Mouse (Mus musculus) gastrocnemius, postnatal 10 days (tissue): Measurements from ENCODE around the gene Foxe3. TPM values are rescaled to one million over a fixed set of nuclear protein-coding genes. Genes with fewer than 3 reads are reported as not detected.

Experiments used
- DNase-seq: peaks from one replicate; pipeline ENCODE4 v3.0.0; 2021; ENCODE audit warnings: mixed read lengths
- total RNA-seq, 2 experiments: library from RNA; stranded (reverse); gene quantifications; 2 replicates each; pipeline ENCODE4 v1.2.3; 2021

Foxe3 gene
- total RNA-seq, 2 experiments from 2014 or later, result not detected

DNA sequence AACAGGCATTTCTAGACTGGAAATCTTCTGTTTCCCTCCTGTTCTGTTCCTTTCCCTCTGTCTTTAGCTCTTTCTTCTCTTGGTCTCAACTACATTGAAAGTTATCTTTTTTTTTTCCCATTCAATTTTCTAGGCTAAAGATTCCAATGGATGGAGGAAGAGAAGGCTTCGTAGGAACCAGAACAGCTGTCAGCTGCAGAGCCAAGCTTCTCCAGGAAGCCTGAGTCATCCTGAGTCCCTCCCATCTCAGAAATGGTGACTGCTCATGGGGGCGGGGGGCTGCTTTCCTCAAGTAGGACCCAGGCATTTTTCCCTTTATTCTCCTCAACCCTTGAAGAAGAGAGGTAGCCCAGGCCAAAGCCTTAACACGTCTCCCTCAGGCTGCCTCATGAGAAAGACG lies 9.8 kb downstream of the Foxe3 start:
- no peak for DNase-seq

DNA sequence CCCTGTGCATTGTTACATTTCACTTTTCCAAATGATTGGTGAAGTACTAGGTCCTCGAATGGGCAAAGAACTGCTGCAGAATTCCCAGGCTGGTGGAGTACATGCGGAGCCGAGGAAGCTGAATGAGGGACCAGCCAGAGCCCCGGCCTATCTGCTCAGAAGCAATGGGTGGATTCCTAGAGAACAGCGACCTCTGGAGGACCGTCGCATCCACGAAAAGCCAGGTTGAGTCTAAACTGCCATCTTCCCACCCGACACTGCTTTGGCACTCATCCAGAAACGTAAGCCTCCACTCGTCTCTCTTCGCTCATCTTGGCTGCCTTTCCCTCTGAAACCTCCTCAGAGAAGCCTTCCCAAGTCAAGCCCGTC lies 12.2 kb downstream of the Foxe3 start:
- peak; percentile 54 for DNase-seq

DNA sequence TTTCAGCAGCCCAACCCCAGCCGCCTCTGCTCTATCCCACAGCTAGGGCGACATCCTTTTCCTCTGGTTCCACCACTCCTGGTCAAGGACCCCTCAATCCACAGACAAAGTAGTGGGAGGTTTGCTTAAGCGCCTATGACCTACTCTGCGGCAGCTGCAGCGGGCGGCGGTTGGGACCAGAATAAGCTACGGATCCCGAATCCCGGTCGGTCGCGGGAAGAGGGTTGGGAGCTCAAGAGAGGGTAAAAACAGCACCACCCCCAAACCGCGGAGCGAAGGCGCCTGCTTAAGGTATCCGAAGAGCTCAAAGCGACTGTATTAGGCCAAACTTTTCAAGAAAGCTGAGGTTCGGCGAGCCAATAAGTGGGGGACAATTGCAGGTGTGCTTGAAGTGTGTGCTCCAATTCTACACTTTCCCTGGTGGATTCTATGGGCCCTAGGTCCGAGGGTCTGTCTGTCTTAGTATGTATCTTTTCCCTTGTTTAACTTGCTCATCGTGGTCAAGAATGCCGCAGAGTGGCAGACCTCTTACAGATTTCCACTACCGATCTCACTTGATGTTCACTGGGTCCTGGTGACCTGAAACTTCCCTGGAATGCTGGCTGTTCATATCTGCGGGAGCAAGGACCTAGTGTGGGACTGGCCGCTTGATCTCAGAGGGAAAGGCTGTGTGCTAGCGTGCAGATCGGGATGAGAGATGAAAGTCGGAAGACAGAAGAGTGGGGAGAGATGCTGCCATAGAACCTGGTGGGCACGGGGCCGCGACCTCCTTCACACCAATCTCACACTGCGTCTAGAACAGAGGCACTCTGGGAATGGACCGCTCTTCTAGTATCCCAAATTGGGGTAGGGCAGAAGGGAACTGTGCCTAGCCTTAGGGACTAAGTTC lies 12.9 kb downstream of the Foxe3 start:
- DNase-seq, result no peak

DNA sequence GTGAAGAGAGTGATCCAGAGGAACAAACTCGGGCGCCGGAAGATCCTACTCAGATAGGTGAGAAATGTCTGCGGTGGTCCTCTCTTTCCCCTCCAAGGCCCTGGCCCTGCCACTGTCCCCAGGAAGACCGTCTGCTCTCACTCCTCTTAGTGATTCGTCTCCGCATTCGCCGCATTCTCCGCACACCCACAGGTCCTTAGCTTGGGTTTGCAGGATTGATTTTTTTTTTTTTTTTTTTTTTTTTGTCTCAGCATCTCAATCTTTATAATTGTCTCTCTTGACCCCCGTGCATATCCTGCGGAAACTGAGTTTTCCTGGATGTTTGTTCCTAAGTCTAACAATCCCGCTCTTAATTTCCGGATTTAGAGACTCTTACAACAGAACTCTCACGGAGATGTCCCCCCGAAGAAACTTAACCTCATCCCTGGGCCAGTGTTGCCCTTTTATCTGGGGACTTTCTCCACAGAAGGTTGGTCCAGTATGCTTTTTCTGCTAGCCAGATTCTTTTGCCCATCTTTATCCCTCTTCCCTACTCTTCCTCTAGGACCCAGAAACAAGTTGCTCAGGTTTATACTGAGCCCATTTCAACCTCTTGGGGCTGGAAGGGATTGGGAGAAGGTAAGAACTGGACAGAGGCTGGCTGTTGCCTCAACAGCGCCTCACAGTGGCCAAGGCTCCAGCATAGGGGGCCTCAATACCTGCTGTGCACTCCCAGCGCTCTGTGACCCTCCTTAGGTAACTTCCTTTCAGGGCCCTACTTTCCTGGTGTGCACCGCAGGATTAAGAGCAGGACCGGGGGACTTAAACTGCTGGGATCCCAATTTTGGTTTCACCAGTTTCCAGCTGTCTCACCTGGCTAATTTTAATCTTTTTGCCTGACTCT lies 16.0 kb downstream of the Foxe3 start:
- DNase-seq, result peak; percentile 41

DNA sequence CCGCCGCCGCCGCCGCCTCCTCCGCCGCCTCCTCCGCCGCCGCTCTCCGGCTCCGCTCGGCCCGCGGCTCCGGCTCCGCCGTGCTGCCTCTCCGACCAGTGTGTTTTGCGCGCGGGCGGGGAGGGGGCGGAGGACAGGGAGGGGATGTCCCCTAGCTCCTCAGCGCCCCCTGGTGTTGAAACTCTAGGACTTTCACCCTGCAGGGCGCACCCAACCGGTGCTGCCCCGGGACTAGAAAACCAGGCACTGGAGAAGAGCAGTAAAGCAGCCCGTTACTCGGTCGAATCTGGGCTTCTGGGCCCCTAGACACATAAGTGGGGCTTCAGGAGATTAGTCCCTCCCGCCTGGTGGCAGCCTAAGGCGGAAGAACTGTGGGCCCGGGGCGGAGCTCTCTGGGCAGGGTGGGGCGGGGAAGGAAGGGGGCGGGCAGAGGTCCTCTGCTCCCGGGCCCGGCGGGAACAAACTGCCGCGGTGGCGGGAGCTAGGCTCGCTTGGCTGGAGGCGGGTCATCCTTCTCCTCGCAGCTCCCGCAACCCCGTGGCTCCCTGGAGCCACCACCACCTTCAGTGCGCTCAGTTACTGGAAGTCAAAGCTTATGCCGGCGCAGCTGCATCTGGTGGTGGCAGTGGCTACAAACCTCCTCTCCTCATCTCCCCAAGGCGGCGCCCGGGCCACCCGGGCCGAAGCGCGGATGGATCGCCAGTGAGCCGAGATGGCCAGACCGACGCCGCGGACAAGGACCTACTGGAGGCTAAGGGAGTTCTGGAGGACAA lies 16.8 kb downstream of the Foxe3 start, which contains the start of gene Foxd2:
Gene Foxd2 (minus strand): TSS at position 45 of the 773 bp plus-strand sequence.
- DNase-seq, result peak; percentile 96

DNA sequence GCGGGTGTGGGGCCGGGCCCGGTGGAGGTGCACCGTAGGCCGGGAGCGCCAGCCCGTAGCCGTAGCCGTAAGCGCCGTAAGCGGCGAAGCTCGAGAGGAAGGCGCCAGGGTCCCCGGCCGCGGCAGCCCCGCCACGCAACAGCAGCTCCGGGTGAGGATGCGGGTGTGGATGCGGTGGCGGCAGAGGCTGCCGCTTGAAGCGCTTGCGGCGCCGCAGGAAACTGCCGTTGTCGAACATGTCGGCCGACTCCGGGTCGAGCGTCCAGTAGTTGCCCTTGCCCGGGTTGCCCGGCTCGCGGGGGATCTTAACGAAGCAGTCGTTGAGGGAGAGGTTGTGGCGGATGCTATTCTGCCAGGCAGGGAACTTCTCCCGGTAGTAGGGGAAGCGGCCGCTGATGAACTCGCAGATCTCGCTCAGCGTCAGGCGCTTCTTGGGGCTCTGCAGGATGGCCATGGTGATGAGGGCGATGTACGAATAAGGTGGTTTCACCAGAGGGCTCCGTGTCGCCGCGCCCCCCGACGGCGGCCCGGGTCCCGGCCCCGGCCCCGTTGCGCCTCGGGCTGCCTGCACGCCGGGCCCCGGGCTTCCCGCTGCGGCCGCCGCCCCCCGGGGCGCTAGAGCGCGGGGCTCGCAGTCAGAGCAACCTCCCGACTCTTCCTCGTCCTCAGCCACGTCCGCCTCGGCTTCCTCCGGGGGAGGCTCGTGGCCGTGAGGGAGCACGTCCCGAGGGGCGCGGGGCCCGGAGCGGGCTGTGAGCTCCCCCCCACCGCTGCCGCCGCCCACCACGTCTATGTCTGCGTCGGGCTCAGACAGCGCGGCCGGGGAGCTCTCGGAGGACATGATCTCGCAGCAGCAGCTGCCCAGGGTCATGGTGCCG lies 17.6 kb downstream of the Foxe3 start:
- DNase-seq, result peak; percentile 38

DNA sequence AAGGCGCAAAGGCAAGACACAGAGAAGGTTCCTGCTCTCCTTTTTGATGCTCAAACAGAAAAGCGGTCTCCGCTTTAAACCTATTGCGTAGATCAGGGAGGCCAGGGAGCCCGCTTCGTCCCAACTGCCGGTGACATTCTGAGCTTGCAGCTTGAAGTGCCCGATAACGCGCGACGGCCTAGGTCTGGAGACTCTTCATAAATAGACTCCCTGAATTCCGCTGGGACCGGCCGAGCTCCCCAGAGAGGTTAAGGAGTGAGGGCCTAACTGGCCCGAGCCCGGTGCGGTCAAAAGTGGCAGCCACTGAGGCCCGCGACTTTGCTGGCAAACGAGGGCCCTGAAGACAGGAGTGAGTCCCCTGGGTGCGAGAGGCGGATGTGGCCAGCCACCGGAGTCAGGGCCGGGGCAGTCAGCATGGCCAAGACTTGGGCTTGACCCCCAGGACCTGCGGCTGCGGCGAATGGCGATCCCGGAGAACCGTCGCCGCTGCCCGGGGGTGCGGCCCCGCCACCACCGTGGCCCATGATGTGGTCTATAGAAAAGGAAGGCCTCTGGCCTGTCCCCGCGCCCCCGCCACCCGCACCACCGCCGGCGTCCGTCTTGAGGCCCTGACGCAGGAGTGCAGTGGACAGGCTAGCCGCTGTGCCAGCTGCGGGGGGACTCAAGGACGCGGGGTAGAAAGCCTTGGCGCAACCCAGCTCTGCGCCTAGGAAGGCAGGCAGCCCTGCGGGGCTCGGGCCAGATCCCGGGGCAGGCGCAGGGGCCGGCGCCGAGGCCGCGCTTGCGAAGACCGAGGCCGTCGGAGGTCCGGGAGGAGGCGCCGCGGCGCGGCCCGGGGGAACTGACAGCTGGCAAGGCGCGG lies 18.5 kb downstream of the Foxe3 start:
- peak; percentile 19 for DNase-seq

DNA sequence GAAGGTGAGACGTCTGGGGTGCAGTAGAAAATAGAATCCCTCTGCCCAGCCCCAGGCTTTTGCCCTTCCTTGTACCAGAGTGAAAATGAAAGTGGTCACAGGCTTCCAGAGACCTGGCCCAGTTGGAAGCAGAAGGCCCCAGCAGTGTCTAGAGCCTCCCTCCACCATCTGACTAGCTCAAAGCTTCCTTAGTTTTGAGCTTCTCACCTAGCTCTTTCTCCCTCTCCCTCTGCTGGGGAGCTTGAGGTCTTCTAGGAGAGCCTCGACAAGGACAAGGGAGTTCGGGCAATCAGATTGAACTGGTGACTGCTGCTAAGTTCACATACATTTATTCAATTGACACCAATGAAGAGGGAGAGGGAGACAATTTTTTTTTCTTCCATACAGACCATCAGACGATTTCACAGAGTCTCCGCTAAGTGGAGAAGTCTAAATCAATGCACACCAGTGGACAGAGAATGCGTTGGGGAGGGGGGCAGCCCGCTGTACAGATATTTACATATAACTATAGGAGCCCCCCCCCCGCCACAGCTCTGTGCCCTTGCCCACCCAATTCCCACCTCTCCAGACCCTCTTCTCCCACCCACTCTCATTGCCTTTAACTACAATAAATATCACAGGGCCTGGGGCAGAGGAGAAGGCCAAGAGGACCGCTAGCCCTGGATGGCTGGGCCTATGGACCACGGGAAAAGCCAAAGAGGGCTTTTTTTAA lies 19.7 kb downstream of the Foxe3 start:
- no peak for DNase-seq

DNA sequence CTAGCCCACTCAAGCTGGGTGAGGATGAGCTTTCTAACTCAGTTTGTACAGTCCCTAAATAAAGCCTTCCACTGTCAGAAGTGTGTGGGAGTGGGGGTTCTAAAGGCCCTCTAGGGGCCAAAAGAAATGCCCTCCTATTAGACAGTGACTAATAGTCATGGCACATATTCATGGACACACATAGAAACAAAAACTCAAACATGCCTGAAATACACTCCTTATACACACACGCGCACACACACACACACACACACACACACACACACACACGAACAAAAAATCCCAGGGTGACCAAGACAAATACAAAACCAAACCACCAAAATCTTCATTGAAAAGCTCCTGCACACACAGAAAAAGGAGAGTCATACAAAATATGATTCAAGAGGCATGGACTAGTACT lies 20.3 kb downstream of the Foxe3 start:
- DNase-seq, result no peak

DNA sequence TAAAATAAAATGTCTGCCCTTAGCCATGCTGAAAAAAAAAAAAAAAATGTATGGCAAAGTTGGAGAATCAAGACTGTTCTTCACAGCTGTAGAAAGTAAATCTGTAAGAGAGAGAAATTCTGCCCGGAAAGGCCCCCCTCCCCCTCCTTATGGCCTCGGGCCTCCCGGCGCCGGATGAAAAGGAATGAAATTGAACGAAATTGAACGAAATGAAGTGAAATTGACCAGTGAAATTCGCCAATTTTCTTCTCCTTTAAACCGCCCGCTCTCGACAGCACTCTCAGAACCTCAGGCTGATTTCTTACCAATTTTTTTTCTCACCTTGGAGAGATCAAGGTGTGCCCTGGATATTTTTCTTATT lies 22.4 kb downstream of the Foxe3 start:
- no peak for DNase-seq

DNA sequence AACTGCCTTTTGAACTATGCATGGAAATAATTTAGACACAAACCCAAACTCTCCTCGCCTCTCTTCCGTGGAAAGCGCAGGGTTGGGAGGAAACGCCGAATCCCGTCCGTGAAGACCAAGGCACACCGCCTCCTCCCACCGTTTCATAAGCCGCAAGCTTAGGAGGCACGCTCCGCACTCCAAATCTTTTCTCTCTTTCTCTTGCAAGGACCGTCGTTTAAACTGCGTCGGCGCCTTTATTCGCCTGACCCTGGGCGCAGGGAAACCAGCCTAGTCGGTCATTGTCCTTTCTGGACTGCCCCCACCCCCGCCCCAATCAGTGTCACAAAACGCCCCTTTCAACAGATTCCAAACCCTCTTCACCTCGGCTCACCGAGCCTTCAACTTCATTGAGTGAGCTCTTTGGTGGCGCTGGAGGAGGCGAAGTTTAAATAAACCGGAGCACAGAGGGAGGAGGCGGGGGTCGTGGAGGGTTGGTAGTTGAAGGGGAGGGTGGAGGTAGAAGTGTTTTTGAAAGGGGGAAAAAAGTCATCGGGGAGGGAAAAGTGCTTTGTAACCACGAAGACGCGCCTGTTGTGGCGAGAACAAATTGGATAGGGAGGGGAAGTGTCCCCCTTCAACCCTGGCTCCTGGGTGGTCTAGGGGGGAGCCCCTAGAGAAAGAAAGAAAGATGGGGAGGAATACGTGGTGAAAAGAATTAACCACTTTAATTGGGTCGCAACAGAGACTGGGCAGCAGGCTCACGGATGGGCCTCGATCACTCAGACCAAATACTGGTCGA lies 23.0 kb downstream of the Foxe3 start:
- DNase-seq, result no peak

DNA sequence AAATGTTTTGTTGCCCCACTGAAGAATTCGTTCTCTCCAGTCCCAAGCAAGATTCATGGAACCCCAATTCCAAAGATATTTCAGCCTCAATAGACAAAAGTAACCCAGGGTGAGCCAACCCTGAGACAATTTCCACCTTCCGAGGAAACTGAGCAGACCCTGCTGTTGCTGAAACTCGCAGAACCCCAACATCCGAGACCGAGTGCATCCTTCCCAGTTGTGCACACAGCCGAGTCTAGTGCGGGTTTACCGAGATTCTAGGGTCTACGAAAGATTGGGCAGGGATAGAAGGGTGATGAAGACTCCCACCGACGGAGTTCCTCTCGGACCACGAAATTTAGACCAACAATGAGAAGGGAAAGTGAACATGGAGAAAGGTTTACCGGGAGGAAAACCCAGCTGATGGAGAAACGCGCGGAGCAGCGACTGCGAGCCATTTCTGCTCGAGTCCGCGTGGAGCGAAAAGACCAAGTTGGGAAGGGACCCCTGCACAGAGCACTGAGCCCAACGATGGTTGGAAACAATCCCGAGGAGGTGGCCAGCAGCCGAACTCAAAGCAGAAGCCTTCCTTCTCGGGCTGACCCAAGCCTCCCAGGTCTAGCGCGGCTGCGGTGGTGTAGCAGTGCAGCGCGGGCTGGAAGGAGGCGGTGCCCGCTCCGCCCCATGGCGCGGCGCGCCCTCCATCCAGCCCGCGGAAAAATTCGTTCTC lies 24.0 kb downstream of the Foxe3 start:
- peak; percentile 20 for DNase-seq

DNA sequence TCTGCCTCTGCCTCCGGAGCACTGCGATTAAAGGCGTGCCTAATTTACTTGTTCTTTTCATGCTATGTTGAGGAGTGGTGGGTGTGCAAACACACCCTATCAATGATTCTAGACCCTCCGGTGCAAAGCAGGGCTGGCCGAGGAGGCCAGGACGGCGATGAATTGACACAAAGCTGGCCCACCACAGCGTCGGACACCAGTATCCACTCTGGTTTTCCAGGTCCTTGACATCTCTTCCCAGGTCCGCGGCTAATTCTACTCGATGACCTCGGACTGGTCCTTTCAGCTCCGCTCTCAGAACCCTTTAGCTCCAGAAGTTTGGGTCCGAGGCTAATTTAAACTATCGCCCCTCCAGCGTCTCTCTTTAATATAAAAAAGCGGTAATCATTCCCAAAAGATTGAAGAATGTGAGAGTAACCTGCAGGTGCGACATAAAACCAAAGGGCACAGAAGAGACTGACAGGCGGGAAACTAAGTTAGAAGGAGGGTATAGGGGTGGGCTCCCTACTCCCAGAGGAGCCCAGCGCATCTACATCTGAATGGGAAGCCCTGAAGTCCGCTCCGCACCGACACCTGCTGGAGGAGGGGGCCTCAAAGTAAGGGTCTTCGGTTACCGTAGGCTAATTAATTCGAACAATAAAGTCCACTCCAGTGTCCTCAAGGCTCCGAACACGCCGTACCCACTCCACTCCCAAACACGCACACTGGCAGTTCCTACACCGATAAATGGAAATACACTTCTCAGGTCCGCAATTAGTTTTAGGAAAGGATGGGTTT lies 24.8 kb downstream of the Foxe3 start:
- DNase-seq, result no peak

DNA sequence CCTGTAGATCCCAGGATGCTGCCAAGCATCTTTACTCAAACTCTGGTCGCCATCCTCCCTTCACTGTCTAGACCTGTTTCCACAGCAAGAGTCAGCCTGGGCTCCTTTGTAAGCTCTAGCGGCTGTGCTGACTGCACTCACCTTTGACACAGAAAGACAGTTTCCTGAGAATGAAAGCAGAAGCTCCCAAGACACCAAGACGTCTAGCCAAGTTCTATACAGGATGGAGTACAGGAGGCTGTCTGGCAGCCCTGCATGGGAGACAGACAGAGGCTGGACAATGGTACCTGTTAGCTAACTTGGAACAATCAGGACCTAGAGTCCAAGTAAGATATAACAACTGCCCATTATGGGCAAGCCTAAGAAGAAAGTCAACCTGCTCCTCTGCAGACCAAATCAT lies 25.9 kb downstream of the Foxe3 start:
- no peak for DNase-seq

DNA sequence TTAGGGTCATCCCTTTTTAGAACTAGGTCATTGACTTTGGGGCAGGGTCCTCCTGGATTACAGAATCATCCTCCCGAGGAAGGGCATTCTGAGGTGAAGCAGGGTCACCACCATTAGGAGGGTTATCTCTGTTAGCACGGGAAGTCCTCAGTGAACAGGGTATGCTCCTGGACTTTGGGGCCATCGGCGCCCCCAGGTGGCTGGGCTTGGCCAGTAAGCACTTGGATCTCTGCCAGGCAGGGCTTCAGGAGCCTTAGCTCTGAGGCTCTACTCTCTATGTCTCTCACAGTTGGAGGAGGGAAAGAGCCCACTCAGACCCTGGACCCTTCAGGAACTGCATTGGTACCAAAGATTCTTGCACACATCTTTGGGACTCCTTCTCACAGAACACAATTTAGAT lies 28.0 kb downstream of the Foxe3 start:
- peak; percentile 50 for DNase-seq

DNA sequence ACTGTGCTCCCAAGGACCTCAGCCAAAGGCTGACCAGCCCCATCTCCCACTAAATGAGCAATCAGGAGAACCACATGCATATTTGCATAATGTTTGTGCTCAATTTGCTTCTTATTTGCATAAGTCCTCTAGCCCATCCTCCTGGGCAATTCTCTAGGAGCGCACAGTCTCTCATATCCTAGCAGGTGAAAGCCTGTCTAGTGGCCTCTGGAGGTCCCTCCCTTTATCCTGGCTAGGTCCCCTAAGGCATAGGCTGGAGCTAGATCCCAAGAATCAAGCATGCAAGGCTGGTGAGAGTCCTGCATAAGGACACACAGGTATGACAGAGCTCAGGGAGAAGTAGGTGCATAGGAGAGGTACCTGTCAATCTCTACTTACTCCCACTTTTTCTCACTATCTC lies 43.6 kb downstream of the Foxe3 start:
- no peak for DNase-seq

DNA sequence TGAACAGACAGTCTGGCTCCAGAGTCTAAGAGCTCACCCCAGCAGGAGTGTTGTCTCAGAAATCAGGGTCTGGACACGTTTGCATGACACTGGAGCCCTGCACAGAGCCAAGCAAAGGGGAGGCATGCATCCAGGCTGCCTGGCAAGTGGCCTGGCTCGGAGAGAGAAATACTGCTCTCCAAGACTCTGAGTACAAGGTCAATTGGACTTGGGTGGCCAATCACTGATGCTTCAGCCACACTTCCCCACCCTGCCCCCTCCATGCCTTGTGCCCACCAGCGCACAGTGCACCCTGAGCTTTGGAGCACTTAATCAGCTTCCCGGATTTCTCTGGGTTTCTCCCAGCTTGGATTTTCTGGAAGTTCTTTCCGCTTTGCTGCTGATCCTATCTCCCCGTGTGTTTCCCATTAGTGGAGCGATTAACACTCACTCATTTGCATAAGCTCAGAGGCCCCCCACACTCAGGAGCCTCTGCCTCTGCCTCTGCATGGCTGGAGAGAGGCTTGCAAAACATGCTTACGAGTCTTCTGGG lies 49.3 kb downstream of the Foxe3 start:
- no peak for DNase-seq
